34 mouse cellular contexts compared by ENCODE assay signal in the genomic region with DNA sequence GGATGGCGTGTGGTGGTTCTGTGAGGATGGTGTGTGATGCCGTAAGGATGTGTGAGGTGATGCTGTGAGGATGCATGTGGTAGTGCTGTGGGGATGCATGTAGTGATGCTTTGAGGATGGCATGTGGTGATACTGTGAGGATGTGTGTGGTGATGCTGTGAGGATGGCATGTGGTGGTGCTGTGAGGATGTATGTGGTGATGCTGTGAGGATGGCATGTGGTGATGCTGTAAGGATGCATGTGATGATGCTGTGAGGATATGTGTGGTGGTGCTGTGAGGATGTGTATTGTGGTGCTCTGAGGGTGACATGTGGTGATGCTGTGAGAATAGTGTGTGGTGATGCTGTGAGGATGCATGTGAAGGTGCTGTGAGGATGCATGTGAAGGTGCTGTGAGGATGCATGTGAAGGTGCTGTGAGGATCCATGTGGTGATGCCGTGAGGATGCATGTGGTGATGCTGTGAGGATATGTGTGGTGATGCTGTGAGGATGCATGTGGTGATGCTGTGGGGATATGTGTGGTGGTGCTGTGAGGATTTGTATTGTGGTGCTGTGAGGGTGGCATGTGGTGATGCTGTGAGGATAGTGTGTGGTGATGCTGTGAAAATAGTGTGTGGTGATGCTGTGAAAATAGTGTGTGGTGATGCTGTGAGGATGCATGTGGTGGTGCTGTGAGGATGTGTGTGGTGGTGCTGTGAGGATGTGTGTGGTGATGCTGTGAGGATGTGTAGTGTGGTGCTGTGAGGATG. TPM values are rescaled to one million over a fixed set of nuclear protein-coding genes. Genes with fewer than 3 reads are reported as not detected.
A peak's percentile ranks its signal among the peaks of the same experiment; 100 is the strongest.
DNase-seq lines count a peak whose midpoint lies in the region; ATAC-seq lines count a peak whose summit lies in the region.
"Had no signal": no experiment of that assay in that cellular context is flagged by ENCODE, and none has a peak within 500 bp of the region (broad histone marks: within the 10 kb centered on the region; RNA-seq: fewer than 3 reads in every experiment).

No protein-coding gene starts in this region.

- DNase-seq in midbrain, embryonic 11.5 days (ENCODE audit: low spot score, missing footprints), result no peak
- DNase-seq in T-cell, adult 2 months (ENCODE audit: low spot score), result peak; percentile 53
- DNase-seq in heart, embryonic 10.5 days (ENCODE audit: low spot score), result no peak
- no peak for DNase-seq in urinary bladder, postnatal 4 days (ENCODE audit: low spot score in 2 of 2)
- DNase-seq in heart, postnatal 36 days, result no peak
- DNase-seq: adrenal gland, adult 8-10 months; cerebellum, adult 11 months; cerebellum, adult 9-10 months; embryo, embryonic 11 days; gastrocnemius, adult 2 months; gastrocnemius, postnatal 36 days; heart, adult 18-20 months; heart, postnatal 14 days; kidney, adult 2 months; kidney, postnatal 36 days; liver, embryonic 13.5 days; lung, adult 18-20 months; right cerebral cortex, adult 18-20 months; spleen, adult 18-20 months; thymus, adult 18-20 months; thymus, postnatal 4 days had no signal

- H3K4me3 ChIP-seq in midbrain, embryonic 13.5 days (replicated peaks), result no peak overlapping the region
- no peak overlapping the region for H3K4me3 ChIP-seq in midbrain, embryonic 11.5 days (ENCODE audit: low read depth, low read length)
- H3K4me3 ChIP-seq in megakaryocyte, embryonic 14.5 days (replicated peaks), result peak overlapping the region; percentile 78
- no peak overlapping the region for H3K4me3 ChIP-seq in heart, embryonic 10.5 days
- H3K4me3 ChIP-seq: embryonic facial prominence, embryonic 12.5 days; gastrocnemius, adult 2 months; hindbrain, embryonic 12.5 days; intestine, embryonic 15.5 days; layer of hippocampus, adult 2 months; limb, embryonic 15.5 days; liver, embryonic 13.5 days; midbrain, embryonic 10.5 days had no signal

- H3K9ac ChIP-seq in midbrain, embryonic 13.5 days (replicated peaks), result 0 out of 2 replicates have a peak overlapping the region, but pooled peaks have one; percentile 28
- H3K9ac ChIP-seq in midbrain, embryonic 11.5 days (ENCODE audit: low read length), result no peak overlapping the region
- H3K9ac ChIP-seq: embryonic facial prominence, embryonic 12.5 days; hindbrain, embryonic 12.5 days; intestine, embryonic 15.5 days; limb, embryonic 15.5 days; liver, embryonic 13.5 days had no signal

- no peaks in the 10 kb centered on the region for H3K9me3 ChIP-seq in midbrain, embryonic 13.5 days
- H3K9me3 ChIP-seq in midbrain, embryonic 11.5 days (ENCODE audit: control insufficient read depth, low read length), result no peaks in the 10 kb centered on the region
- H3K9me3 ChIP-seq in megakaryocyte, embryonic 14.5 days, result no peaks in the 10 kb centered on the region
- no peaks in the 10 kb centered on the region for H3K9me3 ChIP-seq in heart, embryonic 10.5 days
- H3K9me3 ChIP-seq: embryonic facial prominence, embryonic 12.5 days; hindbrain, embryonic 12.5 days; intestine, embryonic 15.5 days; limb, embryonic 15.5 days; liver, embryonic 13.5 days; midbrain, embryonic 10.5 days had no signal

- H3K4me1 ChIP-seq in midbrain, embryonic 13.5 days (replicated peaks), result peaks cover 4% of the 10 kb centered on the region
- H3K4me1 ChIP-seq in midbrain, embryonic 11.5 days (ENCODE audit: control insufficient read depth, insufficient read depth, low read length), result no peaks in the 10 kb centered on the region
- H3K4me1 ChIP-seq in megakaryocyte, embryonic 14.5 days, result peaks cover 50% of the 10 kb centered on the region
- H3K4me1 ChIP-seq in heart, embryonic 10.5 days, result peaks cover 14% of the 10 kb centered on the region
- H3K4me1 ChIP-seq: embryonic facial prominence, embryonic 12.5 days; hindbrain, embryonic 12.5 days; intestine, embryonic 15.5 days; limb, embryonic 15.5 days; liver, embryonic 13.5 days had no signal

- H3K36me3 ChIP-seq in midbrain, embryonic 13.5 days, result peaks cover 24% of the 10 kb centered on the region
- H3K36me3 ChIP-seq in midbrain, embryonic 11.5 days (ENCODE audit: control insufficient read depth, insufficient read depth, low read length), result no peaks in the 10 kb centered on the region
- H3K36me3 ChIP-seq in megakaryocyte, embryonic 14.5 days (replicated peaks; ENCODE audit: low read length), result peaks cover 43% of the 10 kb centered on the region
- H3K36me3 ChIP-seq in heart, embryonic 10.5 days, result peaks cover 38% of the 10 kb centered on the region

- no peaks in the 10 kb centered on the region for H3K27me3 ChIP-seq in midbrain, embryonic 13.5 days
- no peaks in the 10 kb centered on the region for H3K27me3 ChIP-seq in midbrain, embryonic 11.5 days (ENCODE audit: control insufficient read depth, insufficient read depth, low read length)
- H3K27me3 ChIP-seq in megakaryocyte, embryonic 14.5 days (replicated peaks), result no peaks in the 10 kb centered on the region
- no peaks in the 10 kb centered on the region for H3K27me3 ChIP-seq in heart, embryonic 10.5 days (ENCODE audit: insufficient read depth, poor library complexity, severe bottlenecking)
- H3K27me3 ChIP-seq: embryonic facial prominence, embryonic 12.5 days; hindbrain, embryonic 12.5 days; intestine, embryonic 15.5 days; limb, embryonic 15.5 days; liver, embryonic 13.5 days had no signal

- WGBS in midbrain, embryonic 13.5 days, result 88% methylated on average over 3 of the region's 3 CpGs
- WGBS in midbrain, embryonic 11.5 days, result 92% methylated on average over 3 of the region's 3 CpGs
- 88% methylated on average over 3 of the region's 3 CpGs for WGBS in heart, embryonic 10.5 days

- intact Hi-C loops in heart, postnatal 36 days (cut with DNase I), result no loop called here

- no peak overlapping the region for H3K4me2 ChIP-seq in midbrain, embryonic 13.5 days (replicated peaks)
- H3K4me2 ChIP-seq in midbrain, embryonic 11.5 days, result no peak overlapping the region
- H3K4me2 ChIP-seq: embryonic facial prominence, embryonic 12.5 days; hindbrain, embryonic 12.5 days; intestine, embryonic 15.5 days; limb, embryonic 15.5 days; liver, embryonic 13.5 days had no signal

- ATAC-seq in midbrain, embryonic 13.5 days, result no peak
- ATAC-seq in midbrain, embryonic 11.5 days (ENCODE audit: low FRiP score), result no peak
- ATAC-seq in CD4-positive, CD25-positive, alpha-beta regulatory T cell, adult 4 months, result peak; percentile 47
- ATAC-seq: forebrain, embryonic 14.5 days; intestine, embryonic 15.5 days; lung, postnatal 0 days had no signal

- H3K27ac ChIP-seq in midbrain, embryonic 13.5 days, result no peak overlapping the region
- no peak overlapping the region for H3K27ac ChIP-seq in midbrain, embryonic 11.5 days (ENCODE audit: low read depth, low read length)
- H3K27ac ChIP-seq in heart, embryonic 10.5 days, result no peak overlapping the region
- H3K27ac ChIP-seq: embryonic facial prominence, embryonic 12.5 days; gastrocnemius, adult 2 months; hindbrain, embryonic 12.5 days; intestine, embryonic 15.5 days; layer of hippocampus, adult 2 months; limb, embryonic 15.5 days; liver, embryonic 13.5 days; macrophage; midbrain, embryonic 10.5 days; stomach, postnatal 0 days had no signal

RNA-seq across cellular contexts. Expression of a gene that starts 14.6 kb away (rescaled TPM):
- polyA plus RNA-seq in midbrain, embryonic 13.5 days (2015; fragmentation: Nextera tagmentation; extraction: Ambion mirVana), result 117 and 128 TPM in 2 replicates
- polyA plus RNA-seq in midbrain, embryonic 11.5 days (2014; fragmentation: Nextera tagmentation; extraction: Ambion mirVana), result 97.1 and 100 TPM in 2 replicates
- 10 to 100 TPM; 50.0 to 58.4 TPM for polyA plus RNA-seq in CD4-positive, CD25-positive, alpha-beta regulatory T cell, adult 4 months (2017; shearing (Covaris generic))
- polyA plus RNA-seq in megakaryocyte, embryonic 14.5 days (2012; ENCODE audit: insufficient read depth, low replicate concordance), result 110 and 143 TPM in 2 replicates
- 56.0 and 66.9 TPM in 2 replicates for polyA plus RNA-seq in heart, embryonic 10.5 days (2016; fragmentation: Nextera tagmentation; extraction: Ambion mirVana)
- total RNA-seq in heart, postnatal 36 days (2021), result 10 to 100 TPM; 19.9 to 23.8 TPM

RNA-seq across cellular contexts. Expression of a gene that starts 26.5 kb away (rescaled TPM):
- polyA plus RNA-seq in midbrain, embryonic 13.5 days (2015; fragmentation: Nextera tagmentation; extraction: Ambion mirVana), result 0.64 and 0.79 TPM in 2 replicates
- 0.41 and 0.49 TPM in 2 replicates for polyA plus RNA-seq in midbrain, embryonic 11.5 days (2014; fragmentation: Nextera tagmentation; extraction: Ambion mirVana)
- 10 to 100 TPM; 17.9 to 26.0 TPM for polyA plus RNA-seq in CD4-positive, CD25-positive, alpha-beta regulatory T cell, adult 4 months (2017; shearing (Covaris generic))
- 1.1 TPM in 1 of 2 replicates, not detected in the other for polyA plus RNA-seq in megakaryocyte, embryonic 14.5 days (2012; ENCODE audit: insufficient read depth, low replicate concordance)
- 1.3 and 1.6 TPM in 2 replicates for polyA plus RNA-seq in heart, embryonic 10.5 days (2016; fragmentation: Nextera tagmentation; extraction: Ambion mirVana)
- 1 to 10 TPM; 6.4 to 8.5 TPM for total RNA-seq in heart, postnatal 36 days (2021)
